Mouse (Mus musculus): ENCODE measurements at regions not wholly inside any gene's neighbourhood (a gene's known extent, or its start where the extent isn't known, plus 50 kb on each side); places are given as distances from the start of the nearest gene placed in this dataset.

GRCm38 (mm10) chr6:51268931-51269330 is 163.5 kb upstream of the Nfe2l3 start:
- ATAC-seq (ENCODE audit: low read depth) = no peak
- peak overlapping the region; percentile 85 for H3K4me3 ChIP-seq (ENCODE audit: low read depth, low read length)
- H3K4me1 ChIP-seq (ENCODE audit: control insufficient read depth, insufficient read depth, low read length) = peaks cover 10% of the 10 kb centered on the region; the same call in 1 of the 2 replicates
- 79% methylated on average over 5 of the region's 5 CpGs for WGBS
- H3K36me3 ChIP-seq (ENCODE audit: control insufficient read depth, insufficient read depth, low read length) = no peaks in the 10 kb centered on the region
- peak overlapping the region; percentile 96; the same call in 1 of the 2 replicates for H3K9ac ChIP-seq (ENCODE audit: low read depth, low read length)
- DNase-seq (ENCODE audit: low spot score) = no peak
- H3K9me3 ChIP-seq (ENCODE audit: control insufficient read depth, low read length) = no peaks in the 10 kb centered on the region
- H3K27me3 ChIP-seq (replicated peaks; ENCODE audit: control insufficient read depth, insufficient read depth, low read length) = no peaks in the 10 kb centered on the region; the same call in 1 of the 2 replicates
- H3K27ac ChIP-seq (replicated peaks; ENCODE audit: low read depth, low read length) = no peak overlapping the region
- peak overlapping the region; percentile 85 for H3K4me2 ChIP-seq (ENCODE audit: low read depth, low read length)

GRCm38 (mm10) chr6:51269617-51270016 is 162.9 kb upstream of the Nfe2l3 start:
- H3K36me3 ChIP-seq (ENCODE audit: control insufficient read depth, insufficient read depth, low read length) = no peaks in the 10 kb centered on the region
- peak overlapping the region; percentile 85 for H3K4me3 ChIP-seq (ENCODE audit: low read depth, low read length)
- 21% methylated on average over 10 of the region's 10 CpGs for WGBS
- peak overlapping the region; percentile 96 for H3K9ac ChIP-seq (ENCODE audit: low read depth, low read length)
- DNase-seq (ENCODE audit: low spot score) = no peak
- ATAC-seq (ENCODE audit: low read depth) = no peak
- H3K4me1 ChIP-seq (ENCODE audit: control insufficient read depth, insufficient read depth, low read length) = peaks cover 10% of the 10 kb centered on the region; the same call in 1 of the 2 replicates
- peak overlapping the region; percentile 85 for H3K4me2 ChIP-seq (ENCODE audit: low read depth, low read length)
- peak overlapping the region; percentile 94 for H3K27ac ChIP-seq (replicated peaks; ENCODE audit: low read depth, low read length)
- H3K9me3 ChIP-seq (ENCODE audit: control insufficient read depth, low read length) = no peaks in the 10 kb centered on the region
- no peaks in the 10 kb centered on the region; the same call in 1 of the 2 replicates for H3K27me3 ChIP-seq (replicated peaks; ENCODE audit: control insufficient read depth, insufficient read depth, low read length)

- Histone ChIP-seq H3K9ac (ENCODE audit: low read depth, low read length) (peak overlapping the region; percentile 96), H3K27ac (replicated peaks; ENCODE audit: low read depth, low read length) (peak overlapping the region; percentile 94), H3K27me3 (replicated peaks; ENCODE audit: control insufficient read depth, insufficient read depth, low read length) (no peaks in the 10 kb centered on the region; the same call in 1 of the 2 replicates), H3K4me2 (ENCODE audit: low read depth, low read length) (peak overlapping the region; percentile 85), H3K9me3 (ENCODE audit: control insufficient read depth, low read length) (no peaks in the 10 kb centered on the region), H3K36me3 (ENCODE audit: control insufficient read depth, insufficient read depth, low read length) (no peaks in the 10 kb centered on the region), H3K4me1 (ENCODE audit: control insufficient read depth, insufficient read depth, low read length) (peaks cover 10% of the 10 kb centered on the region; the same call in 1 of the 2 replicates), H3K4me3 (ENCODE audit: low read depth, low read length) (peak overlapping the region; percentile 85)
- DNase-seq (ENCODE audit: low spot score) = peak; percentile 98
- peak; percentile 92 for ATAC-seq (ENCODE audit: low read depth)
- WGBS = under 1% methylated on average over 40 of the region's 80 CpGs
Observed at GRCm38 (mm10) chr6:51270216-51271127, 162.0 kb upstream of the Nfe2l3 start.

- Histone ChIP-seq H3K9me3 (ENCODE audit: control insufficient read depth, low read length) (no peaks in the 10 kb centered on the region), H3K9ac (ENCODE audit: low read depth, low read length) (peak overlapping the region; percentile 96; the same call in 1 of the 2 replicates), H3K36me3 (ENCODE audit: control insufficient read depth, insufficient read depth, low read length) (no peaks in the 10 kb centered on the region), H3K27me3 (replicated peaks; ENCODE audit: control insufficient read depth, insufficient read depth, low read length) (no peaks in the 10 kb centered on the region; the same call in 1 of the 2 replicates), H3K27ac (replicated peaks; ENCODE audit: low read depth, low read length) (peak overlapping the region; percentile 94), H3K4me1 (ENCODE audit: control insufficient read depth, insufficient read depth, low read length) (peaks cover 10% of the 10 kb centered on the region; the same call in 1 of the 2 replicates), H3K4me2 (ENCODE audit: low read depth, low read length) (peak overlapping the region; percentile 85), H3K4me3 (ENCODE audit: low read depth, low read length) (peak overlapping the region; percentile 85)
- DNase-seq (ENCODE audit: low spot score) (no peak), ATAC-seq (ENCODE audit: low read depth) (peak; percentile 73)
- 6% methylated on average over 8 of the region's 17 CpGs for WGBS
Observed at GRCm38 (mm10) chr6:51271128-51271480, 161.4 kb upstream of the Nfe2l3 start.

- WGBS = 88% methylated on average over 19 of the region's 19 CpGs
- Histone ChIP-seq H3K27me3 (replicated peaks; ENCODE audit: control insufficient read depth, insufficient read depth, low read length) (no peaks in the 10 kb centered on the region; the same call in 1 of the 2 replicates), H3K4me1 (ENCODE audit: control insufficient read depth, insufficient read depth, low read length) (peaks cover 10% of the 10 kb centered on the region; the same call in 1 of the 2 replicates), H3K36me3 (ENCODE audit: control insufficient read depth, insufficient read depth, low read length) (no peaks in the 10 kb centered on the region), H3K9ac (ENCODE audit: low read depth, low read length) (no peak overlapping the region), H3K27ac (replicated peaks; ENCODE audit: low read depth, low read length) (no peak overlapping the region), H3K4me2 (ENCODE audit: low read depth, low read length) (no peak overlapping the region), H3K4me3 (ENCODE audit: low read depth, low read length) (no peak overlapping the region), H3K9me3 (ENCODE audit: control insufficient read depth, low read length) (no peaks in the 10 kb centered on the region)
- no peak for ATAC-seq (ENCODE audit: low read depth)
- no peak for DNase-seq (ENCODE audit: low spot score)
Observed at GRCm38 (mm10) chr6:51272136-51272736, 160.2 kb upstream of the Nfe2l3 start.

- Histone ChIP-seq H3K4me2 (ENCODE audit: low read depth, low read length) (no peak overlapping the region), H3K27ac (replicated peaks; ENCODE audit: low read depth, low read length) (no peak overlapping the region), H3K9ac (ENCODE audit: low read depth, low read length) (no peak overlapping the region), H3K4me1 (ENCODE audit: control insufficient read depth, insufficient read depth, low read length) (peaks cover 15% of the 10 kb centered on the region), H3K9me3 (ENCODE audit: control insufficient read depth, low read length) (no peaks in the 10 kb centered on the region), H3K4me3 (ENCODE audit: low read depth, low read length) (no peak overlapping the region), H3K27me3 (replicated peaks; ENCODE audit: control insufficient read depth, insufficient read depth, low read length) (no peaks in the 10 kb centered on the region), H3K36me3 (ENCODE audit: control insufficient read depth, insufficient read depth, low read length) (no peaks in the 10 kb centered on the region)
- 84% methylated on average over 10 of the region's 10 CpGs for WGBS
- DNase-seq (ENCODE audit: low spot score) (no peak), ATAC-seq (ENCODE audit: low read depth) (no peak)
Observed at GRCm38 (mm10) chr6:51279491-51279890, 153.0 kb upstream of the Nfe2l3 start.

- H3K27me3 ChIP-seq (replicated peaks; ENCODE audit: control insufficient read depth, insufficient read depth, low read length) = no peaks in the 10 kb centered on the region
- no peak for ATAC-seq (ENCODE audit: low read depth)
- WGBS = 71% methylated on average over 7 of the region's 7 CpGs
- H3K9ac ChIP-seq (ENCODE audit: low read depth, low read length) = no peak overlapping the region
- H3K4me2 ChIP-seq (ENCODE audit: low read depth, low read length) = no peak overlapping the region
- no peaks in the 10 kb centered on the region for H3K9me3 ChIP-seq (ENCODE audit: control insufficient read depth, low read length)
- peaks cover 22% of the 10 kb centered on the region for H3K4me1 ChIP-seq (ENCODE audit: control insufficient read depth, insufficient read depth, low read length)
- no peak overlapping the region for H3K27ac ChIP-seq (replicated peaks; ENCODE audit: low read depth, low read length)
- H3K4me3 ChIP-seq (ENCODE audit: low read depth, low read length) = no peak overlapping the region
- H3K36me3 ChIP-seq (ENCODE audit: control insufficient read depth, insufficient read depth, low read length) = no peaks in the 10 kb centered on the region
- no peak for DNase-seq (ENCODE audit: low spot score)
Observed at GRCm38 (mm10) chr6:51280231-51280630, 152.2 kb upstream of the Nfe2l3 start.

GRCm38 (mm10) chr6:51283916-51284706 is 148.4 kb upstream of the Nfe2l3 start:
- Histone ChIP-seq H3K4me3 (ENCODE audit: low read depth, low read length) (no peak overlapping the region), H3K27ac (replicated peaks; ENCODE audit: low read depth, low read length) (peak overlapping the region; percentile 78), H3K9ac (ENCODE audit: low read depth, low read length) (no peak overlapping the region), H3K36me3 (ENCODE audit: control insufficient read depth, insufficient read depth, low read length) (no peaks in the 10 kb centered on the region), H3K27me3 (replicated peaks; ENCODE audit: control insufficient read depth, insufficient read depth, low read length) (no peaks in the 10 kb centered on the region), H3K9me3 (ENCODE audit: control insufficient read depth, low read length) (no peaks in the 10 kb centered on the region), H3K4me1 (ENCODE audit: control insufficient read depth, insufficient read depth, low read length) (peaks cover 35% of the 10 kb centered on the region), H3K4me2 (ENCODE audit: low read depth, low read length) (0 out of 2 replicates have a peak overlapping the region, but pooled peaks have one; percentile 30)
- peak; percentile 53; the same call in 1 of the 2 replicates for ATAC-seq (ENCODE audit: low read depth)
- peak; percentile 79 for DNase-seq (ENCODE audit: low spot score)
- WGBS = 46% methylated on average over 11 of the region's 11 CpGs
